Mouse (Mus musculus): ENCODE data around the gene AY761184.
"Not testable (repeated sequence)": the region's sequence is repeated elsewhere in the genome, so short reads cannot be mapped to it uniquely, and the experiment has no call there.

Gene AY761184

DNA sequence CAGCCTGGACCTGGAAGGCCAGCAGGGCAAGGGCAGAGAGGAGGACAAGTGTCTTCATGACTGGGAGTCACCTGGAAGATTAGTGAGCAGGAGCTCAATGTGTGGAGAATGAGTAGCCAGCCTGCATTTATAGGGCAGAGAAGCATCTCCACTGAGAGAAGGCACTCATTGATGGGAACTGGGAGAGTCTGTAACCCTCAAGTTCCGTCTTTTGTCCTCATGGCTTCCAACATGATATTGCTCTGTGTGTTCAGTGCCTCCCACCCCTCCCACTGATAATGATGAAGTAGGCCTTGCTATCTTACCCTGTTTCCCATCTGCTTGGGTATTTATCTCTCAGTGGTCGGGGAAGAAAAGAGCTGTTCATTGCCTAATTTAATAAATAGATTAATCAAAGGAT, at the start of gene AY761184:
TSS of gene AY761184 (minus strand) at position 101 of the 400 bp plus-strand sequence.
- DNase-seq (ENCODE audit: extremely low spot score) = not testable (repeated sequence)

DNA sequence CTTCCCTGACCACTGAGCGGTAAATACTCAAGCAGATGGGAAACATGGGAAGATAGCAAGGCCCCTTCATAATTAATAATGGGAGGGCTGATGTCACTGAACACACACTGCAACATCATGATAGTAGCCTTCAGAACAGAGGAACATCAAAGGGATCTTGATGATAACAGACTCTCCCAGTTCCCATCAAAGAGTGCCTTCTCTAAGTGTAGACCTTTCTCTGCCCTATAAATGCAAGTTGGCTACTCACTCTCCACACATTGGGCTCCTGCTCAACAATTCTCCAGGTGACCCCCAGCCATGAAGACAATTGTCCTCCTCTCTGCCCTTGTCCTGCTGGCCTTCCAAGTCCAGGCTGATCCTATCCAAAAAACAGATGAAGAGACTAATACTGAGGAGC, 37.9 kb downstream of the AY761184 start, which contains the start of gene Defa34:
TSS of gene Defa34 (plus strand) at position 301 of the 400 bp plus-strand sequence.
- not testable (repeated sequence) for DNase-seq (ENCODE audit: extremely low spot score)

DNA sequence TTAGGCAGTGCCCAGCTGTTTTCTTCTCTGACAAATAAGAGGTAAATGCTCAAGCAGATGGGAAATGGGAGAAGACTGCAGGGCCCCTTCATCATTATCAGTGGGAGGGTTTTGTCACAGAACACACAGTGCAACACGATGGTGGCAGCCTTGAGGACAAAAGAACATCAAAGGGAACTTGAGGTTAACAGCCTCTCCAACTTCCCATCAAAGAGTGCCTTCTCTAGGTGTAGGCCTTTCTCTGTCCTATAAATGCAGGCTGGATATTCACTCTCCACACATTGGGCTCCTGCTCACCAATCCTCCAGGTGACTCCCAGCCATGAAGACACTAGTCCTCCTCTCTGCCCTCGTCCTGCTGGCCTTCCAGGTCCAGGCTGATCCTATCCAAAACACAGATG, 48.0 kb downstream of the AY761184 start, which contains the start of gene Defa17:
TSS of gene Defa17 (plus strand) at position 301 of the 400 bp plus-strand sequence.
- not testable (repeated sequence) for DNase-seq (ENCODE audit: extremely low spot score)
